Mouse (Mus musculus) heart, embryonic 12.5 days (tissue): ENCODE results near the gene M6pr. TPM values are rescaled to one million over a fixed set of nuclear protein-coding genes. Genes with fewer than 3 reads are reported as not detected.
"Not testable (repeated sequence)": the region's sequence is repeated elsewhere in the genome, so short reads cannot be mapped to it uniquely, and the experiment has no call there.

Source experiments
- ATAC-seq: fragments of 200-750 bp; cut with Nextera tagmentation; 2 replicates; pipeline ENCODE4 v1.8.0; 2017; ENCODE audit warnings: moderate TSS enrichment, moderate library complexity; ENCODE audit not compliant: insufficient number of reproducible peaks, low FRiP score
- H3K27ac ChIP-seq: fragments of 300-500 bp; sonication (generic); 2 replicates; pipeline ENCODE4 v1.5.1; 2016; ENCODE audit warnings: mild to moderate bottlenecking, moderate library complexity; ENCODE audit not compliant: poor library complexity, severe bottlenecking
- H3K27me3 ChIP-seq: fragments of 300-500 bp; sonication (generic); replicated peaks from 2 replicates; pipeline ENCODE4 v1.6.1; 2016; ENCODE audit warnings: mild to moderate bottlenecking, moderate library complexity
- H3K36me3 ChIP-seq: fragments of 300-500 bp; sonication (generic); 2 replicates; pipeline ENCODE4 v1.6.1; 2016; ENCODE audit warnings: mild to moderate bottlenecking, moderate library complexity
- H3K4me1 ChIP-seq: fragments of 300-500 bp; sonication (generic); replicated peaks from 2 replicates; pipeline ENCODE4 v1.6.1; 2016; ENCODE audit warnings: mild to moderate bottlenecking
- H3K4me2 ChIP-seq: fragments of 300-500 bp; sonication (generic); 2 replicates; pipeline ENCODE4 v1.6.1; 2016; ENCODE audit warnings: mild to moderate bottlenecking, moderate library complexity
- H3K4me3 ChIP-seq: fragments of 300-500 bp; sonication (generic); 2 replicates; pipeline ENCODE4 v1.5.1; 2016; ENCODE audit warnings: mild to moderate bottlenecking
- H3K9ac ChIP-seq: fragments of 300-500 bp; sonication (generic); 2 replicates; pipeline ENCODE4 v1.6.1; 2016; ENCODE audit warnings: mild to moderate bottlenecking, moderate library complexity
- H3K9me3 ChIP-seq: fragments of 300-500 bp; sonication (generic); replicated peaks from 2 replicates; pipeline ENCODE4 v1.6.1; 2016; ENCODE audit warnings: mild to moderate bottlenecking, moderate library complexity
- WGBS: fragments of 180-500 bp; shearing (Covaris S2); methylation state at CpG from one replicate; pipeline ENCODE4 v1.1.7; 2016; 5-methylcytosine and 5-hydroxymethylcytosine counted together
- polyA plus RNA-seq: library from polyadenylated mRNA; unstranded; fragments of >200 nt; fragmentation: Nextera tagmentation; extraction: Ambion mirVana; gene quantifications from 2 replicates; pipeline ENCODE4 v1.2.1, GENCODE M21; 2016

M6pr gene
- polyA plus RNA-seq, 1 experiment from 2014 or later, result 82.0 TPM

GRCm38 (mm10) chr6:122341038-122341810 is 32.7 kb downstream of the M6pr start:
- no peak for ATAC-seq
- H3K36me3 ChIP-seq, result peaks cover 5% of the 10 kb centered on the region
- peaks cover 49% of the 10 kb centered on the region for H3K4me1 ChIP-seq
- no peaks in the 10 kb centered on the region for H3K27me3 ChIP-seq
- H3K4me3 ChIP-seq, result no peak overlapping the region
- no peak overlapping the region for H3K9ac ChIP-seq
- H3K4me2 ChIP-seq, result peak overlapping the region; percentile 72; the same call in 1 of the 2 replicates
- no peaks in the 10 kb centered on the region for H3K9me3 ChIP-seq
- 54% methylated on average over 7 of the region's 7 CpGs for WGBS
- H3K27ac ChIP-seq, result peak overlapping the region; percentile 93; the same call in 1 of the 2 replicates

GRCm38 (mm10) chr6:122342125-122342524 is 33.6 kb downstream of the M6pr start:
- Histone ChIP-seq H3K4me2 (no peak overlapping the region), H3K9ac (no peak overlapping the region), H3K9me3 (no peaks in the 10 kb centered on the region), H3K4me3 (no peak overlapping the region), H3K27ac (no peak overlapping the region), H3K36me3 (no peaks in the 10 kb centered on the region), H3K4me1 (peaks cover 50% of the 10 kb centered on the region), H3K27me3 (no peaks in the 10 kb centered on the region)
- WGBS, result 27% methylated on average over 5 of the region's 5 CpGs
- ATAC-seq, result no peak

GRCm38 (mm10) chr6:122343719-122344118 is 35.2 kb downstream of the M6pr start:
- H3K4me1 ChIP-seq, result peaks cover 38% of the 10 kb centered on the region
- H3K27ac ChIP-seq, result no peak overlapping the region
- no peak for ATAC-seq
- no peaks in the 10 kb centered on the region for H3K27me3 ChIP-seq
- 15% methylated on average over 10 of the region's 10 CpGs for WGBS
- H3K9me3 ChIP-seq, result no peaks in the 10 kb centered on the region
- H3K4me3 ChIP-seq, result no peak overlapping the region
- peak overlapping the region; percentile 24; the same call in 1 of the 2 replicates for H3K4me2 ChIP-seq
- H3K9ac ChIP-seq, result no peak overlapping the region
- no peaks in the 10 kb centered on the region for H3K36me3 ChIP-seq

GRCm38 (mm10) chr6:122344386-122345116 is 36.0 kb downstream of the M6pr start:
- H3K27ac ChIP-seq, result 0 out of 2 replicates have a peak overlapping the region, but pooled peaks have one; percentile 30
- no peak for ATAC-seq
- 49% methylated on average over 9 of the region's 9 CpGs for WGBS

GRCm38 (mm10) chr6:122345731-122346130 is 37.2 kb downstream of the M6pr start:
- H3K9me3 ChIP-seq, result no peaks in the 10 kb centered on the region
- ATAC-seq, result peak; percentile 69
- H3K4me3 ChIP-seq, result no peak overlapping the region
- H3K27me3 ChIP-seq, result no peaks in the 10 kb centered on the region
- no peak overlapping the region for H3K9ac ChIP-seq
- H3K4me2 ChIP-seq, result no peak overlapping the region
- peaks cover 36% of the 10 kb centered on the region for H3K4me1 ChIP-seq
- H3K27ac ChIP-seq, result peak overlapping the region; percentile 71
- 24% methylated on average over 6 of the region's 6 CpGs for WGBS
- no peaks in the 10 kb centered on the region for H3K36me3 ChIP-seq

More at GRCm38 (mm10) chr6:122344386-122345116, 36.0 kb downstream of the M6pr start:
- Histone ChIP-seq H3K4me2 (no peak overlapping the region), H3K4me1 (peaks cover 36% of the 10 kb centered on the region), H3K27me3 (no peaks in the 10 kb centered on the region), H3K36me3 (no peaks in the 10 kb centered on the region), H3K9me3 (no peaks in the 10 kb centered on the region), H3K9ac (no peak overlapping the region), H3K4me3 (no peak overlapping the region)

GRCm38 (mm10) chr6:122346399-122346798 is 37.9 kb downstream of the M6pr start:
- Histone ChIP-seq H3K9ac (no peak overlapping the region), H3K27me3 (no peaks in the 10 kb centered on the region), H3K9me3 (no peaks in the 10 kb centered on the region), H3K4me3 (no peak overlapping the region), H3K27ac (no peak overlapping the region), H3K4me2 (no peak overlapping the region), H3K36me3 (no peaks in the 10 kb centered on the region), H3K4me1 (peaks cover 33% of the 10 kb centered on the region)
- WGBS, result 81% methylated on average over 7 of the region's 7 CpGs
- ATAC-seq, result no peak

GRCm38 (mm10) chr6:122347326-122347725 is 38.8 kb downstream of the M6pr start:
- ATAC-seq, H3K9me3 ChIP-seq, H3K4me2 ChIP-seq, H3K4me3 ChIP-seq, H3K27me3 ChIP-seq, H3K9ac ChIP-seq, H3K36me3 ChIP-seq, H3K27ac ChIP-seq: not testable (repeated sequence)
- 62% methylated on average over 1 of the region's 1 CpGs for WGBS
- peaks cover 33% of the 10 kb centered on the region for H3K4me1 ChIP-seq

GRCm38 (mm10) chr6:122355909-122356308 is 47.4 kb downstream of the M6pr start:
- H3K4me1 ChIP-seq, result no peaks in the 10 kb centered on the region
- 50% methylated on average over 9 of the region's 9 CpGs for WGBS
- H3K9me3 ChIP-seq, result no peaks in the 10 kb centered on the region
- ATAC-seq, result no peak
- H3K36me3 ChIP-seq, result no peaks in the 10 kb centered on the region
- H3K4me3 ChIP-seq, result no peak overlapping the region
- no peak overlapping the region for H3K27ac ChIP-seq
- H3K27me3 ChIP-seq, result no peaks in the 10 kb centered on the region
- no peak overlapping the region for H3K9ac ChIP-seq
- H3K4me2 ChIP-seq, result no peak overlapping the region

GRCm38 (mm10) chr6:122357089-122357488 is 48.6 kb downstream of the M6pr start:
- Histone ChIP-seq H3K4me2 (no peak overlapping the region), H3K4me3 (no peak overlapping the region), H3K36me3 (no peaks in the 10 kb centered on the region), H3K4me1 (no peaks in the 10 kb centered on the region), H3K9ac (no peak overlapping the region), H3K9me3 (no peaks in the 10 kb centered on the region), H3K27me3 (no peaks in the 10 kb centered on the region), H3K27ac (no peak overlapping the region)
- no peak for ATAC-seq
- WGBS, result 83% methylated on average over 1 of the region's 1 CpGs

- Histone ChIP-seq H3K4me2 (no peak overlapping the region), H3K4me1 (no peaks in the 10 kb centered on the region), H3K36me3 (no peaks in the 10 kb centered on the region), H3K9me3 (peaks cover 5% of the 10 kb centered on the region), H3K27ac (no peak overlapping the region), H3K4me3 (no peak overlapping the region), H3K27me3 (no peaks in the 10 kb centered on the region), H3K9ac (no peak overlapping the region)
- 51% methylated on average over 3 of the region's 3 CpGs for WGBS
- ATAC-seq, result no peak
Observed at GRCm38 (mm10) chr6:122365706-122366105, 57.2 kb downstream of the M6pr start.

- 48% methylated on average over 2 of the region's 2 CpGs for WGBS
- Histone ChIP-seq H3K27ac (no peak overlapping the region), H3K4me3 (no peak overlapping the region), H3K9me3 (peaks cover 5% of the 10 kb centered on the region), H3K27me3 (no peaks in the 10 kb centered on the region), H3K36me3 (no peaks in the 10 kb centered on the region), H3K9ac (no peak overlapping the region), H3K4me1 (no peaks in the 10 kb centered on the region), H3K4me2 (no peak overlapping the region)
- ATAC-seq, result no peak
Observed at GRCm38 (mm10) chr6:122366287-122366686, 57.8 kb downstream of the M6pr start.
